ENCODE assay signal across 9 mouse cellular contexts in genomic region chr4:141406516-141407299, GRCm38 (mm10). TPM values are rescaled to one million over a fixed set of nuclear protein-coding genes. Genes with fewer than 3 reads are reported as not detected.
DNase-seq lines count a peak whose midpoint lies in the region; TF ChIP-seq lines count a peak whose summit lies in the region.
"Had no signal": no experiment of that assay in that cellular context is flagged by ENCODE, and none has a peak within 500 bp of the region (broad histone marks: within the 10 kb centered on the region; RNA-seq: fewer than 3 reads in every experiment).

No protein-coding gene starts in this region.

- TF ChIP-seq POLR2A in cortical plate, adult 2 months (IDR thresholded peaks at IDR 0.05; ENCODE audit: extremely low read depth, insufficient read depth, low read length) = no peak

- peak; percentile 44 to 47 for DNase-seq in layer of hippocampus, postnatal 10 days (ENCODE audit: low spot score in 2 of 2)
- DNase-seq in layer of hippocampus, adult 9-10 months (ENCODE audit: low spot score) = no peak
- peak; percentile 79 for DNase-seq in ES-CJ7 (ENCODE audit: low read depth, low spot score)
- DNase-seq in heart, postnatal 10 days = peak; percentile 81 to 84
- DNase-seq in lung, postnatal 36 days = peak; percentile 75
- DNase-seq in neural tube, embryonic 10.5 days (ENCODE audit: extremely low spot score, low spot score) = no peak
- DNase-seq in spleen, postnatal 36 days (ENCODE audit: low spot score in 2 of 2) = no peak

- H3K27ac ChIP-seq in cortical plate, adult 2 months (ENCODE audit: insufficient read depth, low read length) = no peak overlapping the region

- H3K4me1 ChIP-seq in cortical plate, adult 2 months (ENCODE audit: control insufficient read depth, insufficient read depth, low read length) = peaks cover 3% of the 10 kb centered on the region; the same call in 1 of the 2 replicates

- H3K4me3 ChIP-seq in cortical plate, adult 2 months (ENCODE audit: insufficient read depth, low read length) = no peak overlapping the region
- H3K4me3 ChIP-seq: megakaryocyte, embryonic 14.5 days had no signal

- intact Hi-C loops in heart, postnatal 10 days (cut with DNase I) = loop anchor here (1.0 kb wide), 1 partner anchor 169 kb away; no protein-coding TSS in a partner anchor

- TF ChIP-seq CTCF in cortical plate, adult 2 months (IDR thresholded peaks at IDR 0.05; ENCODE audit: extremely low read depth, insufficient read depth, low read length) = peak; percentile 46

RNA-seq across cellular contexts. Expression of gene Clcnka, which starts 8.2 kb away (rescaled TPM):
- not detected for total RNA-seq in layer of hippocampus, postnatal 10 days (2021)
- polyA plus RNA-seq in cortical plate, adult 2 months (2012; rRNA removed) = not detected in 2 replicates
- not detected for total RNA-seq in heart, postnatal 10 days (2021)

RNA-seq across cellular contexts. Expression of gene Clcnkb, which starts 9.1 kb away (rescaled TPM):
- total RNA-seq in layer of hippocampus, postnatal 10 days (2021) = not detected
- polyA plus RNA-seq in cortical plate, adult 2 months (2012; rRNA removed) = 0.32 TPM in 1 of 2 replicates, not detected in the other
- 1 to 10 TPM in 1 of 2 experiments, under 1 TPM in 1; 0.91 to 1.2 TPM for total RNA-seq in heart, postnatal 10 days (2021)

RNA-seq across cellular contexts. Expression of gene Hspb7, which starts 13.9 kb away (rescaled TPM):
- under 1 TPM; 0.11 to 0.16 TPM for total RNA-seq in layer of hippocampus, postnatal 10 days (2021)
- 0.21 and 0.23 TPM in 2 replicates for polyA plus RNA-seq in cortical plate, adult 2 months (2012; rRNA removed)
- total RNA-seq in heart, postnatal 10 days (2021) = 1,000 to 10,000 TPM; 1,029 to 1,075 TPM

RNA-seq across cellular contexts. Expression of gene Srarp, which starts 29.2 kb away (rescaled TPM):
- 1 to 10 TPM; 2.9 to 3.4 TPM for total RNA-seq in layer of hippocampus, postnatal 10 days (2021)
- polyA plus RNA-seq in cortical plate, adult 2 months (2012; rRNA removed) = 13.3 and 14.2 TPM in 2 replicates
- total RNA-seq in heart, postnatal 10 days (2021) = not detected

RNA-seq across cellular contexts. Expression of gene Zbtb17, which starts 37.7 kb away (rescaled TPM):
- total RNA-seq in layer of hippocampus, postnatal 10 days (2021) = 10 to 100 TPM; 24.2 to 27.4 TPM
- 45.1 and 47.2 TPM in 2 replicates for polyA plus RNA-seq in cortical plate, adult 2 months (2012; rRNA removed)
- 10 to 100 TPM; 18.0 to 21.9 TPM for total RNA-seq in heart, postnatal 10 days (2021)

Comparison
In these comparisons a context has a peak if more than half of its experiments do, and no peak if none do; other contexts are left out.
1. DNase-seq: peak in layer of hippocampus, postnatal 10 days (2 of 2), ES-CJ7 (single experiment), heart, postnatal 10 days (2 of 2) and lung, postnatal 36 days (single experiment); none in layer of hippocampus, adult 9-10 months (single experiment), neural tube, embryonic 10.5 days (single experiment) and spleen, postnatal 36 days (0 of 2).
2. RNA of gene Hspb7, which starts 13.9 kb away (total RNA-seq): 1,029 to 1,075 TPM in heart, postnatal 10 days; 0.11 to 0.16 TPM in layer of hippocampus, postnatal 10 days; every median in the first group is over 100 times any median in the second.